Mouse (Mus musculus) G1E-ER4 (cell line): ENCODE measurements around the gene Gm47985. TPM values are rescaled to one million over a fixed set of nuclear protein-coding genes. Genes with fewer than 3 reads are reported as not detected.

Source experiments
- GATA1 ChIP-seq: IDR thresholded peaks from one replicate; pipeline ENCODE4 v1.8.0; 2012; ENCODE audit warnings: low read length, inconsistent platforms
- polyA plus RNA-seq: library from polyadenylated mRNA; stranded (reverse); fragments of >175 nt; gene quantifications from 2 replicates; pipeline ENCODE4 v1.2.3, GENCODE M21; 2012

Gm47985 gene
- polyA plus RNA-seq, 1 experiment: 0.32 TPM

GRCm38 (mm10) chr1:151215985-151216384 lies 33.6 kb downstream of the Gm47985 start:
- no peak for TF ChIP-seq GATA1

DNA sequence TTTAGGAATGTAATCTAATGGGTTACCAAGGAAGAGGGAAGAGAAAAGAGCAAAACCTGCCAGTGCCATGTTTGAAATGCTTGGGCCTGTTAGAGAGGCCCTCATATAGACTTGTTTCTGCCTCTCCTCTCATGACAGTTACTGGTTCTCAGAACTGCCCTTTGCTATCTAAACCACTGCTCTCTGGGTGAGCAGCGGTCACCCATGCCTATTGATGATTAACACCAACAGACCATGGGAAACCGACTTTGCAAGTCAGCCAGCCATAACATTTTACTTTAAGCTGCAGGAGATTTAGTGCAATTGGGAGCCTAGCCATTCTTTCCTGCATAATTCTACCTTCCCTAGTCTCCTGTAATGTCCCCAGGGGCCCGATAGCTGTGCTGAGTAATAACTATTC lies 34.1 kb downstream of the Gm47985 start:
- no peak for TF ChIP-seq GATA1

DNA sequence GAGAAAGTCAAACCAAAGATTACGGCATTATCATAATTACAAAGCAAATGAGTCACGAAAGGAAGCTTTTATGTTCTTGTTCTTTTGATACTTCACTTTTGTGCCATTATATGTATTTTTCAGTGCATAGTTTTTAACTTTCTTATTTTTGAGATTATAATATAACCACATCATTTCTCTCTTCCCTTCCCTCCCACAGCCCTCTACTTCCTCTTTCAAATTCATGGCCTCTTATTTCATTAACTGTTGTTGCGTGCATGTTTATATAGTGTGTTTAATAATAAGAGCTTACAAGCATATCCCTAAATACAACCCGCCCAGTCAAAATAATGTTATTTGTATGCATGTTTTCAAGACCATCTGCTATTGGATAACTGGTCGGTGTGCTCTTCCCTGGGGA lies 36.7 kb downstream of the Gm47985 start:
- TF ChIP-seq GATA1: no peak

DNA sequence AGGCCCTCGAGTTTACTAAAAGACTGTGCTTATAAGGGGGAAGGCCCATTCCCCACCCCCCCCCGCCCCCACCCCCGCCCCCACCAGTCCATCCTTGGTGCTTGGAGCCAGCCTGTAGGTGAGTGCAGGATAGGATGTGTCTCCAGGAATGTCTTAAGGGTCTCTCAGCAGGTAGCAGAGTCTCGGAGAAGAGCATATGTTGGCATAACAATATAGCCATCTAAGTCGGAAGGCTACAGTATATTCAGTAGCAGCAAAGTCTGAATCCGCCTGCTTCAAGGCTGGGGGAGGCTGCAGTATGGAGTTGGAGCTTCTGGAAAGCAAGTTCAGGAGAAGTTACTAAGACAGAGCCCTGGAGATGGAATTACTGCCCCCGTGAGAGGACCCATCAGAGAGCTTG lies 37.8 kb downstream of the Gm47985 start:
- TF ChIP-seq GATA1: no peak

DNA sequence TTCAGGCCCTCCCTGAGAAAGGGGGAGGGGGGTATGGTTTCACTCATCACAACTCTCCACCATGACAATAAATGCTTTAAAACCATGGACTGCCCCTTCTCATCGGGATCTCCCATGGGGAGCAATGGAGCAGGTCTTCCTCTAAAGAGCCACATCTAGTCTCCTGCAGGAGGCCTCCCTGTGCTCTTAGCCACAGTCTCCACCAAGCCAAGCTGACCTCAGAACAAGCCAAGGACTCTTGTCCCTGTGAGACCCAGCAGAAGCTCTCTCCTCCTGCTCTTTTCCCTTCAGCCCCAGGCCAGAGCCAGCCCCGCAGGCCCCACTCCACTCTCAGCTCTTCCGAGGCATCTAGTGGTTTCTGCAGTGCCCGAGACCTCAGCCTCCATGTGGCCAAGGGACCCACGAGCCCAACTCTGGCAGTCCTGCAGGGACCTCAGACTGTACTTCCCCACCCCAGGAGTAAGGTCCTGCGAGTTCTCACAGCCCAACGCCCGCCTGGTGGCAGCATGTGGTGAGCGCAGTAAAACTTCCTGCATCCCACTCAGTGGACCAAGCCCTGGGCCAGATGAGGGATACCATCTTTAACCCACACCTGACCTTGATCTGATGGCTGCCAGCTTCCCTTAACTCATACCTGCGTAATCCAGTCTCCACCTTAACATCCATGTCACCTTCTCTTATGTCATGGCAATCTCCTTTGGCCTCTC lies 40.4 kb downstream of the Gm47985 start:
- no peak for TF ChIP-seq GATA1

GRCm38 (mm10) chr1:151223377-151223776 lies 41.0 kb downstream of the Gm47985 start:
- TF ChIP-seq GATA1: no peak

DNA sequence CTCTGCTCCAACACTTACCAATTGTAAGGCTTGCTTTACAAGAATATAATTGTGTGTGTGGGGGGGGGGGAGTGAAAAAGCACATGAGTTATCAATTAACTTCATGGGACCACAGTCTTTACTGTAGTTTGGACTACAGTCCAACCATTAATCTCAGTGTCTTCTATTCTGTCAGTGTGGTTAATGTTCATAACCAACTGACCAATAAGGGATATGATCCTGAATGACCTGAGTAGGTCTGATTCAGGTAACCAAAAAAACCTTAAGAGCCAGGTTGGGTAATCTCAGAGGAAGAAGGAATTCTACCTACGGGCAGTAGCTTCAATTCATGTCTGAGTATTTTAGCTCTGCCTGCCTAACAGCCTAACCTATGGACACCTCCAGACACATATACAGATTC lies 42.2 kb downstream of the Gm47985 start:
- TF ChIP-seq GATA1: no peak

GRCm38 (mm10) chr1:151227506-151227905 lies 45.2 kb downstream of the Gm47985 start:
- TF ChIP-seq GATA1: no peak

DNA sequence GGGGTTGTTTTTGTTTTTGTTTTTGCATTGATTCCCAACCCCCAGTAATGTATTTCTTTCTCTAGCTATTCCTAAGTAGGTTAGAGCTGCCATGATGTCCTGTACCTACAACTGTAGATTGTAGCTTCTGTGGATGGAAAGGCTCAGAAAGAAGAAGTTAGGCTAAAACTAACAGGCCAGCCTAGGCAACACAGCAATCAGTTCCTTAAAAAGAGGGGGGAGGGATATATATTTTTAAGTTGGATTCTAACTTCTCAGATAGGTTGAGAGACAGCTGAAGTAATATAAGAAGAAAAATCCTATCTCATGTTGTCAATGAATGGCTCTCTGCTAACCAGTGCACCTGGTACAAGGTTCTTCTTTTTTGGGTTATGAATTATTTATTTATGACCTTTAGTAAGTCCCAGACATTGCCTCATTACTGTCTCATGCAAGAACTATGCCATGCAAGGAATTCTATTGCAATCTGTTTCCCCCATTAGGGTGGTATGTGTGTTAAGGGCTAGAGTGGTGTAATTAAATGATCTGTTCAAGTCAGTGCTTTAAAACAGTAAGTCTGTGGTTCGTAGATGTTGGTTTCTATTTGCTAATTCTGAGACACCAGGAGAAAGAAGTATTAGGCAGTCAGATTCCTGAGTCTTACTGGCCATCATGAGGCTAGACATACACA lies 46.1 kb downstream of the Gm47985 start:
- TF ChIP-seq GATA1: no peak

DNA sequence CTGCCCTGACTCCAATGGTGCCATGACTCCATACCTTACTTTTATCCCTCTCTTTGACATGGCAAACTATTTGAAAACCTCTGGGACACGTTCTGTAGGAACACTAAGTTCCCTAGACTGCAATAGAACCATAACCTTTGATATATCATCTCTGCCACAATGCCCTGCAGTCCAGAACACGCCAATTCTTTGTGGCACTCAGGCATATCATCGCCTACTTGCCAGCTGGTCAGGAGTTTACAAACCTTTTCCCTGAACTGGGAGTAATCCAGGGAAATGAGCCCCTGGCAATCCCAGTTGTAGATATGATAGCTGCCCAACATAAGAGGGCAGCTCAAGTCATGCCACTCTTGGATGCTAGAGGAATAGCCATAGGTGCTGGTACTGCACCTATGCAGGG lies 50.0 kb downstream of the Gm47985 start:
- no peak for TF ChIP-seq GATA1

DNA sequence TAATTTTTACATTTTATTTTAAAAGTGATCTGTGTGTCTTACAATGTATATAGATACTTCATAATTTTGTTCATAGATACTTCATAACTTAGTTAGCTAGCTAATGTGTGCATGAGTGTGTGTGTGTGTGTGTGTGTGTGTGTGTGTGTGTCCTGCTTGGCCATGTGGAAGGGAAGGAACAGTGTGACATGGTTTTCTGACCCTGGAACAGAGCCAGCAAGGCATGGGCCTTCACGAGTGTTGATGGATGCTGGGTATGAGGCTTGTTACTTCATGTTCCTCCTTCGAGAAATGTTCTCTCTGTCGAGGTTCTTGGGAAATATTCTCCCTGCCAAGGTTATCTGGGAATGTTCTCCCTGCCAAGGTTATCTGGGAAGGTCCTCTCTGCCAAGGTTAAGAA lies 51.4 kb downstream of the Gm47985 start:
- TF ChIP-seq GATA1: no peak

Other genes with a start within 250 kb of the Gm47985 start
- not detected in 2 replicates for gene Hmcn1, start 189.1 kb upstream of the Gm47985 start, polyA plus RNA-seq
- gene Gm8947, start 9.8 kb downstream of the Gm47985 start, polyA plus RNA-seq: 0.10 and 0.59 TPM in 2 replicates
- 2.7 and 3.0 TPM in 2 replicates for gene Gm47995, start 15.9 kb downstream of the Gm47985 start, polyA plus RNA-seq
- gene 3110040M04Rik, start 21.6 kb downstream of the Gm47985 start, polyA plus RNA-seq: 0.98 and 1.1 TPM in 2 replicates
- gene Gm47996, start 27.6 kb downstream of the Gm47985 start, polyA plus RNA-seq: 0.36 TPM in 2 replicates
- gene Ivns1abp, start 161.9 kb downstream of the Gm47985 start, polyA plus RNA-seq: 126 and 153 TPM in 2 replicates
- gene Swt1, start 245.9 kb downstream of the Gm47985 start, polyA plus RNA-seq: 0.49 and 0.78 TPM in 2 replicates
- 29.8 and 31.2 TPM in 2 replicates for gene Trmt1l, start 246.0 kb downstream of the Gm47985 start, polyA plus RNA-seq